Mouse (Mus musculus): ENCODE measurements around the gene Figla. TPM values are rescaled to one million over a fixed set of nuclear protein-coding genes. Genes with fewer than 3 reads are reported as not detected.

Figla gene
- polyA plus RNA-seq, 1 experiment, result not detected

GRCm38 (mm10) chr6:86070277-86070676, 54.3 kb downstream of the Figla start:
- DNase-seq, result no peak
- H3K36me3 ChIP-seq (ENCODE audit: control insufficient read depth, insufficient read depth, low read length), result no peaks in the 10 kb centered on the region
- 86% methylated on average over 7 of the region's 7 CpGs for WGBS

More at GRCm38 (mm10) chr6:86070277-86070676, 54.3 kb downstream of the Figla start:
- Histone ChIP-seq H3K27ac (ENCODE audit: control insufficient read depth, insufficient read depth, low read length) (no peak overlapping the region), H3K27me3 (ENCODE audit: control insufficient read depth, insufficient read depth, low read length) (no peaks in the 10 kb centered on the region), H3K4me1 (replicated peaks; ENCODE audit: control insufficient read depth, insufficient read depth, low read length) (no peaks in the 10 kb centered on the region), H3K4me3 (ENCODE audit: control insufficient read depth, insufficient read depth, low read length) (no peak overlapping the region)
- TF ChIP-seq POLR2A (IDR thresholded peaks at IDR 0.05; ENCODE audit: control insufficient read depth, extremely low read depth, insufficient read depth, low read length, poor library complexity), result no peak

Other genes with a start within 250 kb of the Figla start
- gene Nat8f6, start 195.2 kb upstream of the Figla start, polyA plus RNA-seq (2012; rRNA removed), result 0.11 and 0.34 TPM in 2 replicates
- gene Nat8f5, start 195.2 kb upstream of the Figla start, polyA plus RNA-seq (2012; rRNA removed), result 0.18 and 0.22 TPM in 2 replicates
- gene Nat8, start 184.1 kb upstream of the Figla start, polyA plus RNA-seq (2012; rRNA removed), result 0.33 and 0.35 TPM in 2 replicates
- 0.04 and 0.45 TPM in 2 replicates for gene Nat8f2, start 147.0 kb upstream of the Figla start, polyA plus RNA-seq (2012; rRNA removed)
- 2.9 and 4.1 TPM in 2 replicates for gene Nat8f4, start 111.3 kb upstream of the Figla start, polyA plus RNA-seq (2012; rRNA removed)
- 16.8 and 20.6 TPM in 2 replicates for gene Tprkb, start 104.3 kb upstream of the Figla start, polyA plus RNA-seq (2012; rRNA removed)
- gene Nat8f1, start 100.5 kb upstream of the Figla start, polyA plus RNA-seq (2012; rRNA removed), result 10.3 and 12.5 TPM in 2 replicates
- gene Dusp11, start 54.5 kb upstream of the Figla start, polyA plus RNA-seq (2012; rRNA removed), result 60.8 and 65.6 TPM in 2 replicates
- 0.08 and 0.31 TPM in 2 replicates for gene Add2, start 12.5 kb downstream of the Figla start, polyA plus RNA-seq (2012; rRNA removed)
- 0.84 and 2.1 TPM in 2 replicates for gene Tgfa, start 179.1 kb downstream of the Figla start, polyA plus RNA-seq (2012; rRNA removed)